Mouse (Mus musculus): ENCODE results near the gene Dusp2.

The Dusp2 gene

GRCm38 (mm10) chr2:127367126-127367820, 31.3 kb downstream of the Dusp2 start:
- DNase-seq (ENCODE audit: low spot score): no peak

GRCm38 (mm10) chr2:127369703-127370376, 33.9 kb downstream of the Dusp2 start:
- no peak for DNase-seq (ENCODE audit: low spot score)

- no peak for DNase-seq (ENCODE audit: low spot score)
These were observed 34.9 kb downstream of the Dusp2 start for GRCm38 (mm10) chr2:127370561-127371483.

- DNase-seq (ENCODE audit: low spot score): no peak
These were observed 35.5 kb downstream of the Dusp2 start for GRCm38 (mm10) chr2:127371484-127371861.

GRCm38 (mm10) chr2:127372082-127372481, 36.1 kb downstream of the Dusp2 start:
- no peak for DNase-seq (ENCODE audit: low spot score)

- DNase-seq (ENCODE audit: low spot score): no peak
These were observed 38.2 kb downstream of the Dusp2 start for GRCm38 (mm10) chr2:127374131-127374530.

- no peak for DNase-seq (ENCODE audit: low spot score)
These were observed 39.1 kb downstream of the Dusp2 start for GRCm38 (mm10) chr2:127375087-127375486.

- DNase-seq (ENCODE audit: low spot score): no peak
These were observed 39.9 kb downstream of the Dusp2 start for GRCm38 (mm10) chr2:127375759-127376341.

- no peak for DNase-seq (ENCODE audit: low spot score)
These were observed 40.6 kb downstream of the Dusp2 start for GRCm38 (mm10) chr2:127376423-127377051.

GRCm38 (mm10) chr2:127377942-127378610, 42.1 kb downstream of the Dusp2 start:
- DNase-seq (ENCODE audit: low spot score): no peak

- no peak for DNase-seq (ENCODE audit: low spot score)
These were observed 42.6 kb downstream of the Dusp2 start for GRCm38 (mm10) chr2:127378611-127378990.

GRCm38 (mm10) chr2:127379250-127379649, 43.3 kb downstream of the Dusp2 start:
- DNase-seq (ENCODE audit: low spot score): no peak

GRCm38 (mm10) chr2:127383881-127384280, 47.9 kb downstream of the Dusp2 start:
- DNase-seq (ENCODE audit: low spot score): no peak

- DNase-seq (ENCODE audit: low spot score): no peak
These were observed 51.6 kb downstream of the Dusp2 start for GRCm38 (mm10) chr2:127387521-127387920.

All from urinary bladder, postnatal 25 days (tissue).